ENCODE assay signal across 13 mouse cellular contexts in the genomic region with DNA sequence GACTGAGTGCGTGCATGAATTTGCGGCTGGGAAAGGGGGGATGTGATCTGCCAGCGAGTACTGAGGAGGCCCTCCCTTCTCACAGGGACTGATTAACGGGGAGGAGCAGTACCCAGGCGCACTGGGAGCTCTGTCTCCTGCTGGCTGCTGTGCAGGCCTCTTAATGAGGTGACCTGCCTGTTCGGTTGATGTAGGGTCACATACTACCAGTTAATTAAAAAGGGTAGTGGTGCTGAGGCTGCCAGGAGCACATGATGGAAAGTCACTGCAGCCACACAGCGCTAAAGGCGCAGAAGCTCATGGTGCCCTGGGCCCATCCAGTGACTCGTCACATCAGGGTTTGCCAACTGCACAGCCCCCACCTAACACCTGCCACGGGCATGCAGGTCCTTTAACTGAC.
A peak's percentile ranks its signal among the peaks of the same experiment; 100 is the strongest.
DNase-seq lines count a peak whose midpoint lies in the region; ATAC-seq lines count a peak whose summit lies in the region.
"Had no signal": no experiment of that assay in that cellular context is flagged by ENCODE, and none has a peak within 500 bp of the region (broad histone marks: within the 10 kb centered on the region; RNA-seq: fewer than 3 reads in every experiment).

No protein-coding gene starts in this region.

- ATAC-seq in forebrain, embryonic 13.5 days, result peak; percentile 48; the same call in 1 of the 2 replicates
- ATAC-seq in hindbrain, embryonic 14.5 days (ENCODE audit: low FRiP score), result peak; percentile 47; the same call in 1 of the 2 replicates
- ATAC-seq in midbrain, embryonic 13.5 days, result peak; percentile 71
- ATAC-seq: intestine, postnatal 0 days had no signal

- peak overlapping the region; percentile 4; the same call in 1 of the 2 replicates for H3K27ac ChIP-seq in forebrain, embryonic 13.5 days
- no peak overlapping the region for H3K27ac ChIP-seq in hindbrain, embryonic 14.5 days
- H3K27ac ChIP-seq in midbrain, embryonic 13.5 days, result peak overlapping the region; percentile 59; the same call in 1 of the 2 replicates
- H3K27ac ChIP-seq: liver, embryonic 13.5 days had no signal

- H3K4me1 ChIP-seq in forebrain, embryonic 13.5 days, result peaks cover 47% of the 10 kb centered on the region
- peaks cover 16% of the 10 kb centered on the region; the same call in 1 of the 2 replicates for H3K4me1 ChIP-seq in hindbrain, embryonic 14.5 days (replicated peaks; ENCODE audit: control insufficient read depth, insufficient read depth, low read length)
- H3K4me1 ChIP-seq in midbrain, embryonic 13.5 days (replicated peaks), result peaks cover 45% of the 10 kb centered on the region
- H3K4me1 ChIP-seq: liver, embryonic 13.5 days had no signal

- H3K4me3 ChIP-seq in forebrain, embryonic 13.5 days, result no peak overlapping the region
- no peak overlapping the region for H3K4me3 ChIP-seq in hindbrain, embryonic 14.5 days (replicated peaks; ENCODE audit: low read length)
- no peak overlapping the region for H3K4me3 ChIP-seq in midbrain, embryonic 13.5 days (replicated peaks)
- H3K4me3 ChIP-seq: liver, embryonic 13.5 days; myocyte had no signal

- no peaks in the 10 kb centered on the region for H3K27me3 ChIP-seq in forebrain, embryonic 13.5 days
- no peaks in the 10 kb centered on the region for H3K27me3 ChIP-seq in hindbrain, embryonic 14.5 days (ENCODE audit: control insufficient read depth, insufficient read depth, low read length)
- peaks cover 3% of the 10 kb centered on the region; the same call in 1 of the 2 replicates for H3K27me3 ChIP-seq in midbrain, embryonic 13.5 days
- H3K27me3 ChIP-seq: liver, embryonic 13.5 days had no signal

- H3K9me3 ChIP-seq in forebrain, embryonic 13.5 days (replicated peaks), result no peaks in the 10 kb centered on the region
- no peaks in the 10 kb centered on the region for H3K9me3 ChIP-seq in hindbrain, embryonic 14.5 days (ENCODE audit: control insufficient read depth, low read length)
- no peaks in the 10 kb centered on the region for H3K9me3 ChIP-seq in midbrain, embryonic 13.5 days
- H3K9me3 ChIP-seq: liver, embryonic 13.5 days had no signal

- H3K36me3 ChIP-seq in forebrain, embryonic 13.5 days (ENCODE audit: poor library complexity, severe bottlenecking), result peaks cover 45% of the 10 kb centered on the region
- H3K36me3 ChIP-seq in hindbrain, embryonic 14.5 days (replicated peaks; ENCODE audit: control insufficient read depth, insufficient read depth), result peaks cover 29% of the 10 kb centered on the region
- H3K36me3 ChIP-seq in midbrain, embryonic 13.5 days, result peaks cover 50% of the 10 kb centered on the region
- H3K36me3 ChIP-seq: liver, embryonic 13.5 days had no signal

- no peak overlapping the region; the same call in 1 of the 2 replicates for H3K9ac ChIP-seq in forebrain, embryonic 13.5 days
- H3K9ac ChIP-seq in hindbrain, embryonic 14.5 days, result no peak overlapping the region; the same call in 1 of the 2 replicates
- no peak overlapping the region for H3K9ac ChIP-seq in midbrain, embryonic 13.5 days (replicated peaks)
- H3K9ac ChIP-seq: liver, embryonic 13.5 days had no signal

- peak; percentile 58 for DNase-seq in kidney, adult 11 months
- DNase-seq in kidney, postnatal 10 days, result no peak
- no peak for DNase-seq in hindbrain, embryonic 14.5 days (ENCODE audit: low spot score)
- no peak for DNase-seq in left cerebral cortex, adult 18-20 months (ENCODE audit: low spot score in 2 of 2)
- DNase-seq in testis, postnatal 10 days (ENCODE audit: low spot score), result no peak
- no peak for DNase-seq in embryo, embryonic 11 days
- DNase-seq: liver, embryonic 13.5 days; spleen, adult 18-20 months; thymus, postnatal 14 days had no signal

- no peak overlapping the region for H3K4me2 ChIP-seq in forebrain, embryonic 13.5 days
- no peak overlapping the region for H3K4me2 ChIP-seq in hindbrain, embryonic 14.5 days (replicated peaks)
- H3K4me2 ChIP-seq in midbrain, embryonic 13.5 days (replicated peaks), result no peak overlapping the region
- H3K4me2 ChIP-seq: liver, embryonic 13.5 days had no signal

- WGBS in forebrain, embryonic 13.5 days, result 34% methylated on average over 10 of the region's 10 CpGs
- 25% methylated on average over 10 of the region's 10 CpGs for WGBS in hindbrain, embryonic 14.5 days
- 42% methylated on average over 10 of the region's 10 CpGs for WGBS in midbrain, embryonic 13.5 days
